Mouse (Mus musculus) lung, postnatal 0 days (tissue): ENCODE measurements around the gene Gpx7.

ENCODE experiments used
- CTCF ChIP-seq: IDR thresholded peaks from 2 replicates; pipeline ENCODE4 v1.5.1; 2016; ENCODE audit warnings: antibody characterized with exemption, mild to moderate bottlenecking
- EP300 ChIP-seq: IDR thresholded peaks from 2 replicates; pipeline ENCODE4 v1.6.1; 2016; ENCODE audit warnings: antibody characterized with exemption, mild to moderate bottlenecking, control low read depth

DNA sequence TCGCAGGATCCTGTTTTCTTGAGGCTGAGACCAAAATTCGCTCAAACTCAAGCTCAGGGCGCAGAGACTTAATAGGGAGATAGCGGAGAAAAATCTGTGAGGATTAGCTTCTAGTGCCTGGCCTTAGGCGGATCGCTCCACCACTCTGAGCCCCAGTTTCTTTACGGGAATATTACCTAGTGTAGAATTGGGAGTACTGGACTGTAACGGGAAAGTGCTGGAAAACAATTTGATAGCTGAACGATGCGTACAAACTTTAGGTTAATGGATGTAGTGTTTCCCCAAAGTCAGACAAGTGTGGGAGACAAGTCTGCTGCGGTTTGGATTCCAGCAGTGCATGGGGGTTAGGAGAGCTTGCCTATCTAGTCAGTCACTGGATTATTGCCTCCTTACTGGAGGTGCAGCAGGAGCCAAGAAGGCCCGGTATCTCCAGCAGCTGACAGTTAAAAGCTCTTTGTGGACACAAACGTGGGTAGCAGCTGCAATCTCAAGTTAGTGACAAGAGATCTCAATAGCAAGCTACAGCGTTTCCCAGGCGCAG lies at the start of gene Gpx7:
- TF ChIP-seq EP300 = no peak
- no peak for TF ChIP-seq CTCF
